Mouse (Mus musculus) MEL (cell line): ENCODE data around the gene Zfp408. TPM values are rescaled to one million over a fixed set of nuclear protein-coding genes. Genes with fewer than 3 reads are reported as not detected.

Experiments
- DNase-seq: peaks from one replicate; pipeline ENCODE4 v3.0.0; 2011; ENCODE audit warnings: low read depth, low spot score
- H3K27ac ChIP-seq: 2 replicates; pipeline ENCODE4 v1.5.1; 2012; ENCODE audit warnings: low read depth, mild to moderate bottlenecking, control low read depth, low read length, moderate library complexity; ENCODE audit not compliant: control insufficient read depth
- H3K27me3 ChIP-seq, 2 experiments: fragments of 150-350 bp in 1 of 2; sonication (generic) in 1 of 2; 2 replicates each; pipeline ENCODE4 v1.6.1; 2012; ENCODE audit warnings: low read length in 2 of 2, mild to moderate bottlenecking in 2 of 2, improper control_type of control experiment in 1 of 2, moderate library complexity in 1 of 2; ENCODE audit not compliant: insufficient read depth in 2 of 2, control insufficient read depth in 1 of 2
- H3K36me3 ChIP-seq, 2 experiments: 2 replicates each; pipeline ENCODE4 v1.6.1; 2012 to 2014; ENCODE audit warnings: low read length in 2 of 2, improper control_type of control experiment in 1 of 2, inconsistent platforms in 1 of 2, mild to moderate bottlenecking in 1 of 2; ENCODE audit not compliant: insufficient read depth in 2 of 2, control insufficient read depth in 1 of 2
- H3K4me1 ChIP-seq, 2 experiments: fragments of 150-350 bp in 1 of 2; sonication (generic) in 1 of 2; 2 replicates each; pipeline ENCODE4 v1.6.1; 2012; ENCODE audit warnings: low read length in 2 of 2, improper control_type of control experiment in 1 of 2, mild to moderate bottlenecking in 1 of 2; ENCODE audit not compliant: insufficient read depth in 2 of 2, control insufficient read depth in 1 of 2
- H3K4me3 ChIP-seq, 2 experiments: fragments of 150-350 bp in 1 of 2; sonication (generic) in 1 of 2; 2 replicates each; pipeline ENCODE4 v1.5.1; 2012; ENCODE audit warnings: low read depth in 2 of 2, low read length in 2 of 2, mild to moderate bottlenecking in 2 of 2, moderate library complexity in 2 of 2, control low read depth in 1 of 2, improper control_type of control experiment in 1 of 2; ENCODE audit not compliant: control insufficient read depth in 1 of 2, insufficient read depth in 1 of 2
- H3K79me2 ChIP-seq: 2 replicates; pipeline ENCODE4 v1.6.1; 2012; ENCODE audit warnings: mild to moderate bottlenecking, low read length, moderate library complexity; ENCODE audit not compliant: control insufficient read depth, poor library complexity, insufficient read depth
- H3K9ac ChIP-seq: 2 replicates; pipeline ENCODE4 v1.6.1; 2012; ENCODE audit warnings: low read depth, mild to moderate bottlenecking, control low read depth, low read length, moderate library complexity; ENCODE audit not compliant: control insufficient read depth, poor library complexity, severe bottlenecking
- H3K9me3 ChIP-seq: fragments of 150-350 bp; sonication (generic); replicated peaks from 2 replicates; pipeline ENCODE4 v1.6.1; 2012; ENCODE audit warnings: mild to moderate bottlenecking, low read length, improper control_type of control experiment, moderate library complexity; ENCODE audit not compliant: insufficient read depth
- CHD1 ChIP-seq: IDR thresholded peaks from 2 replicates; pipeline ENCODE4 v1.6.1; 2012; ENCODE audit warnings: low read depth, mild to moderate bottlenecking, inconsistent platforms, low read length, improper control_type of control experiment
- CHD2 ChIP-seq: IDR thresholded peaks from 2 replicates; pipeline ENCODE4 v1.6.1; 2011; ENCODE audit warnings: low read length, improper control_type of control experiment
- KAT2A ChIP-seq: conservative IDR thresholded peaks from 2 replicates; pipeline ENCODE4 v1.6.1; 2012; ENCODE audit warnings: low read depth, low read length, improper control_type of control experiment, inconsistent platforms
- MAFK ChIP-seq: IDR thresholded peaks from 2 replicates; pipeline ENCODE4 v1.6.1; 2011; ENCODE audit warnings: low read depth, mild to moderate bottlenecking, low read length, improper control_type of control experiment, borderline replicate concordance
- NELFE ChIP-seq: IDR thresholded peaks from 2 replicates; pipeline ENCODE4 v1.6.1; 2011; ENCODE audit warnings: low read depth, low read length, improper control_type of control experiment
- POLR2AphosphoS2 ChIP-seq: IDR thresholded peaks from 2 replicates; pipeline ENCODE4 v1.6.1; 2011; ENCODE audit warnings: low read length, improper control_type of control experiment
- POLR2AphosphoS5 ChIP-seq: IDR thresholded peaks from 2 replicates; pipeline ENCODE4 v1.6.1; 2012; ENCODE audit warnings: low read depth, borderline replicate concordance, mild to moderate bottlenecking, inconsistent platforms, low read length, moderate library complexity, mixed read lengths
- SIN3A ChIP-seq: IDR thresholded peaks from 2 replicates; pipeline ENCODE4 v1.6.1; 2012; ENCODE audit warnings: low read length, improper control_type of control experiment, inconsistent platforms
- TAL1 ChIP-seq: IDR thresholded peaks from 2 replicates; pipeline ENCODE4 v1.6.1; 2012; ENCODE audit warnings: mild to moderate bottlenecking, inconsistent platforms, low read length, moderate library complexity, mixed read lengths
- USF1 ChIP-seq: IDR thresholded peaks from 2 replicates; pipeline ENCODE4 v1.6.1; 2014; ENCODE audit warnings: low read depth, mild to moderate bottlenecking, inconsistent platforms, low read length, improper control_type of control experiment, moderate library complexity
- polyA plus RNA-seq, 2 experiments: library from polyadenylated mRNA; stranded (reverse) in 1 of 2; unstranded in 1 of 2; fragments of >175 nt in 1 of 2; fragments of >200 nt in 1 of 2; gene quantifications; 2 replicates each; pipeline versions ENCODE4 v1.2.1 to v1.2.4; 2012; ENCODE audit warnings: low replicate concordance in 2 of 2, low read depth in 1 of 2; ENCODE audit not compliant: insufficient read length in 2 of 2, insufficient read depth in 1 of 2, missing spikeins in 1 of 2
- total RNA-seq: library from RNA; depleted of rRNA; stranded (reverse); fragments of 300-350 nt; gene quantifications from 2 replicates; pipeline ENCODE4 v1.2.3, GENCODE M21; 2012; rRNA removed

The Zfp408 gene
- total and polyA plus RNA-seq, 3 experiments: 10.4 to 16.4 TPM; not detected in 1

DNA sequence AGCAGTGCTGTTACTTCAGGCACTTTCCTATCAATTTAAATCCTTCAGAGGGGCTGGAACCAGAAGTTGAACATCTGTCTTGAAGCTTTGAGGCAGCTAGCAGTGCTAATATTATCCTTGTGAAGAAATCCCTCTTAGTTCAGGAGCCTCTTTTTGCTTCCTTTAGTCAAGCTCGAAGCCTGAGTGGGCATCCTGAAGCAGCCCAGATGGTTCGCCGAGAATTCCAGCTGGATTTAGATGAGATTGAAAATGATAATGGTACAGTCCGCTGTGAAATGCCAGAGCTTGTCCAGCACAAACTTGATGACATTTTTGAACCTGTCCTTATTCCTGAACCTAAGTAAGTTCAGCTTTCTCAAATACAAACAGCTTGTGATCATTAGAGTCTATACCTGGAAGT, 49.1 kb downstream of the Zfp408 start:
- H3K27me3 ChIP-seq: no peaks in the 10 kb centered on the region
- H3K27ac ChIP-seq: no peak overlapping the region
- H3K4me3 ChIP-seq: no peak overlapping the region
- DNase-seq: no peak
- no peak for TF ChIP-seq MAFK
- TF ChIP-seq SIN3A: no peak
- TF ChIP-seq POLR2AphosphoS5: no peak
- no peak for TF ChIP-seq CHD1
- no peak for TF ChIP-seq NELFE
- no peak for TF ChIP-seq TAL1
- no peak for TF ChIP-seq USF1
- no peak for TF ChIP-seq KAT2A
- no peak for TF ChIP-seq CHD2
- TF ChIP-seq POLR2AphosphoS2: no peak
- H3K79me2 ChIP-seq: no peaks in the 10 kb centered on the region
- no peak overlapping the region for H3K9ac ChIP-seq
- no peaks in the 10 kb centered on the region for H3K9me3 ChIP-seq
- H3K36me3 ChIP-seq: peaks cover 0 to 34% of the 10 kb centered on the region in 2 experiments; a peak in 2 of 4 replicates
- no peaks in the 10 kb centered on the region for H3K4me1 ChIP-seq

Other genes with a start within 250 kb of the Zfp408 start
- gene 1110051M20Rik, start 205.1 kb downstream of the Zfp408 start, total RNA-seq: 20.2 and 23.0 TPM in 2 replicates
- 10 to 100 TPM in 1 of 2 experiments, not detected in 1; 23.3 TPM for gene 1110051M20Rik, start 205.1 kb downstream of the Zfp408 start, polyA plus RNA-seq
- gene Lrp4, start 192.3 kb downstream of the Zfp408 start, total RNA-seq: 1.1 and 1.3 TPM in 2 replicates
- 1 to 10 TPM in 1 of 2 experiments, not detected in 1; 2.8 TPM for gene Lrp4, start 192.3 kb downstream of the Zfp408 start, polyA plus RNA-seq
- gene Ckap5, start 123.0 kb downstream of the Zfp408 start, total RNA-seq: 57.1 and 64.7 TPM in 2 replicates
- 10 to 100 TPM; 44.0 to 45.3 TPM for gene Ckap5, start 123.0 kb downstream of the Zfp408 start, polyA plus RNA-seq
- gene F2, start 13.4 kb downstream of the Zfp408 start, total RNA-seq: 0.04 TPM in 1 of 2 replicates, not detected in the other
- gene F2, start 13.4 kb downstream of the Zfp408 start, polyA plus RNA-seq: under 1 TPM in 1 of 2 experiments, not detected in 1; 0.06 TPM
- gene Arhgap1, start 69 bp upstream of the Zfp408 start, total RNA-seq: 21.4 and 23.5 TPM in 2 replicates
- gene Arhgap1, start 69 bp upstream of the Zfp408 start, polyA plus RNA-seq: 10 to 100 TPM in 1 of 2 experiments, not detected in 1; 40.1 TPM
- gene Atg13, start 60.8 kb upstream of the Zfp408 start, total RNA-seq: 7.4 and 8.4 TPM in 2 replicates
- 10 to 100 TPM in 1 of 2 experiments, not detected in 1; 27.7 TPM for gene Atg13, start 60.8 kb upstream of the Zfp408 start, polyA plus RNA-seq
- gene Harbi1, start 61.1 kb upstream of the Zfp408 start, total RNA-seq: 6.8 and 8.2 TPM in 2 replicates
- gene Harbi1, start 61.1 kb upstream of the Zfp408 start, polyA plus RNA-seq: 1 to 10 TPM in 1 of 2 experiments, not detected in 1; 7.8 TPM
- 14.6 and 15.9 TPM in 2 replicates for gene Ambra1, start 80.3 kb upstream of the Zfp408 start, total RNA-seq
- 10 to 100 TPM in 1 of 2 experiments, not detected in 1; 24.7 TPM for gene Ambra1, start 80.3 kb upstream of the Zfp408 start, polyA plus RNA-seq